Mouse (Mus musculus) liver, embryonic 16.5 days (tissue): ENCODE results near the gene Hspbap1. TPM values are rescaled to one million over a fixed set of nuclear protein-coding genes. Genes with fewer than 3 reads are reported as not detected.

Experiments
- ATAC-seq: fragments of 200-750 bp; cut with Nextera tagmentation; 2 replicates; pipeline ENCODE4 v1.8.0; 2017; ENCODE audit warnings: low read depth, mild to moderate bottlenecking, moderate number of reproducible peaks, moderate library complexity
- H3K27ac ChIP-seq: fragments of 300-500 bp; sonication (generic); 2 replicates; pipeline ENCODE4 v1.5.1; 2014; ENCODE audit warnings: mild to moderate bottlenecking, low read length
- H3K27me3 ChIP-seq: fragments of 300-500 bp; sonication (generic); 2 replicates; pipeline ENCODE4 v1.6.1; 2014; ENCODE audit warnings: low read depth, low read length, mixed read lengths; ENCODE audit not compliant: control insufficient read depth, insufficient read depth
- H3K36me3 ChIP-seq: fragments of 300-500 bp; sonication (generic); 2 replicates; pipeline ENCODE4 v1.6.1; 2014; ENCODE audit warnings: mild to moderate bottlenecking; ENCODE audit not compliant: control insufficient read depth, insufficient read depth
- H3K4me1 ChIP-seq: fragments of 300-500 bp; sonication (generic); 2 replicates; pipeline ENCODE4 v1.6.1; 2014; ENCODE audit warnings: low read depth, low read length, mixed read lengths; ENCODE audit not compliant: control insufficient read depth
- H3K4me2 ChIP-seq: fragments of 300-500 bp; sonication (generic); 2 replicates; pipeline ENCODE4 v1.6.1; 2014; ENCODE audit warnings: low read depth, low read length, mixed read lengths
- H3K4me3 ChIP-seq: fragments of 300-500 bp; sonication (generic); 2 replicates; pipeline ENCODE4 v1.5.1; 2014; ENCODE audit warnings: low read depth, mild to moderate bottlenecking, low read length
- H3K9ac ChIP-seq: fragments of 300-500 bp; sonication (generic); 2 replicates; pipeline ENCODE4 v1.6.1; 2014; ENCODE audit warnings: low read depth, low read length
- H3K9me3 ChIP-seq: fragments of 300-500 bp; sonication (generic); replicated peaks from 2 replicates; pipeline ENCODE4 v1.6.1; 2016; ENCODE audit warnings: low read length; ENCODE audit not compliant: control insufficient read depth
- WGBS: fragments of 180-500 bp; shearing (Covaris S2); extraction: QIAGEN DNeasy Blood & Tissue Kit; methylation state at CpG from one replicate; pipeline ENCODE4 v1.1.7; 2014; ENCODE audit not compliant: insufficient replicate concordance; 5-methylcytosine and 5-hydroxymethylcytosine counted together
- polyA plus RNA-seq: library from polyadenylated mRNA; unstranded; fragments of >200 nt; fragmentation: Nextera tagmentation; extraction: Ambion mirVana; gene quantifications from 2 replicates; pipeline ENCODE4 v1.2.1, GENCODE M21; 2015

Hspbap1 gene
- polyA plus RNA-seq, 1 experiment from 2014 or later: 17.2 TPM

- WGBS: 49% methylated on average over 6 of the region's 6 CpGs
- no peak overlapping the region for H3K4me3 ChIP-seq
- H3K4me1 ChIP-seq: peaks cover 26% of the 10 kb centered on the region
- no peaks in the 10 kb centered on the region for H3K27me3 ChIP-seq
- peak overlapping the region; percentile 18 for H3K4me2 ChIP-seq
- H3K36me3 ChIP-seq: no peaks in the 10 kb centered on the region
- H3K9me3 ChIP-seq: no peaks in the 10 kb centered on the region
- peak overlapping the region; percentile 11; the same call in 1 of the 2 replicates for H3K27ac ChIP-seq
- ATAC-seq: peak; percentile 74; the same call in 1 of the 2 replicates
- no peak overlapping the region for H3K9ac ChIP-seq
Observed at GRCm38 (mm10) chr16:35755502-35756334, 14.5 kb upstream of the Hspbap1 start.

DNA sequence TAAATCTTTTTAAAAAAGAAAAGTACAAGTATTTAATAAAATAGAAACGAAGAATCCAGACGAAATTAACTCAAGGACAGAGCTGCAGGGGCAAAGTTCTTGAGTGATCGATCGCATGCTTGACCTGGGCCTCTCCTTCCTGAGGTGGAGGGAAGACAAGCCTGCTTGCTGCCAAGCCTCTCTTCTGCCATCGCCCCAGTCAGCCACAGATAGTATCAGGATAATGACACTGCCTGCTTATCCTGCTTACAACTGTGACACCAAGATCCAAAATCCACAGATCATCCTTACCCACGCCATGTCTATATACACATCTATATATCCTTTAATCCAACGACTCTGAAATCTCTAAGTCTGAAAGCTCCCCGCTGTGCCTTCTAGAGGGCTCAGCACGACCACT lies 13.5 kb upstream of the Hspbap1 start:
- 0 out of 2 replicates have a peak, but pooled peaks have one; percentile 43 for ATAC-seq
- WGBS: 59% methylated on average over 9 of the region's 9 CpGs
- Histone ChIP-seq H3K27me3 (no peaks in the 10 kb centered on the region), H3K9ac (no peak overlapping the region), H3K4me1 (peaks cover 26% of the 10 kb centered on the region), H3K4me3 (no peak overlapping the region), H3K27ac (peak overlapping the region; percentile 41; the same call in 1 of the 2 replicates), H3K4me2 (no peak overlapping the region), H3K9me3 (no peaks in the 10 kb centered on the region), H3K36me3 (no peaks in the 10 kb centered on the region)

DNA sequence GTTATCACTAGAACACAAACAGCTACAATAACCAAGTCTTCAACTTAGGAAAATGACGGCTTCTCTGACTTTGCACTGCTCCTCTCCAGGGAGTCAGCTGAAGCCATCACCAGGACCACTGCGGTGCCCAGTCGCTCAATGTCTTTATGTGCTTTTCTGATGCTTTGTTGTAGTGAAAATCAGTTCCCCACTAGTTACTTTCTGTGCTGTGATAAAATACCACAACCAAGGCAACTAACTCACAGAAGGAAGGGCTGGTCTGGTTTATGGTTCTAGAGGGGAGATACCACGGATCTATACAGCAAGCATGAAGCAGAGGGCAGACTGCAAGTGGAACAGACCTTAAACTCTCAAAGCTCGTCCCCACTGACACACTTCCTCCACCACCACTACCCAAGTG lies 10.8 kb upstream of the Hspbap1 start:
- WGBS: 54% methylated on average over 5 of the region's 5 CpGs
- H3K4me3 ChIP-seq: no peak overlapping the region
- no peak overlapping the region for H3K9ac ChIP-seq
- H3K4me2 ChIP-seq: no peak overlapping the region
- H3K9me3 ChIP-seq: no peaks in the 10 kb centered on the region
- no peak overlapping the region for H3K27ac ChIP-seq
- no peaks in the 10 kb centered on the region for H3K36me3 ChIP-seq
- no peak for ATAC-seq
- peaks cover 46% of the 10 kb centered on the region for H3K4me1 ChIP-seq
- no peaks in the 10 kb centered on the region for H3K27me3 ChIP-seq

DNA sequence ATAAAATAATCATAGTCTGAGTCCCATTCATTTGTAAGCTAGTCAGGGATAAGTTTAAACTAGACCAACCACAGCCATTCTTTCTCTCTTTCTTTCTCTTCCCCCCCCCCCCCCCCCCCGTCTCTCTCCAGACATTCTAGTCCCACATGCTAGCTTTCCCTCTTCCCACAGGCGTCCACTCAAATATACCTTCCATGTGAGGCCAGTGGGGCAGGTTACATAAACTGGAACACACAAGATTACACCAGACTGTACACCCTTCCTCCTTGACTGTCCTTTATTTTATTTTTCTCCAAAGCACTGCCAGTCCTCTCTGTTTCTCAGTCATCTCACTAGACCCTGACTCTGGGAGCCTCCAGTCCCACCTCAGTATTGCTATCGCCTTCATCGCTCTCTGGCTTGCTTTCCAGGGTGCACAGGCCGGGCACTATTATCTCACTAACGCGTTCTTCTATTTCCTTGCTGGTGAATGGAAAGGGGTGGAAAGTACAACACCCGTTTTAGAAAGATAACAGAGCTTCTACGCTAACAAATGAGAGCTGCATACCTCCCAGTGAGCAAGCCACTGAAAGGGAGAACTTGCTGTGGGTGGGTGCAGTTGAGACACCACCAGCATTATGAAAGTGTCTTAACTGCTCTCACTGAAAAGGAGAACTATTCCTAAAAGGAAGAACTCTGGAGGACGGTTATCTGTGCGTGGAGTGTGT lies 6.4 kb upstream of the Hspbap1 start:
- ATAC-seq: peak; percentile 91
- Histone ChIP-seq H3K4me3 (peak overlapping the region; percentile 44), H3K27ac (peak overlapping the region; percentile 95), H3K9me3 (no peaks in the 10 kb centered on the region), H3K27me3 (no peaks in the 10 kb centered on the region), H3K4me1 (peaks cover 62% of the 10 kb centered on the region), H3K36me3 (no peaks in the 10 kb centered on the region), H3K9ac (peak overlapping the region; percentile 54), H3K4me2 (peak overlapping the region; percentile 69)
- 13% methylated on average over 11 of the region's 11 CpGs for WGBS

DNA sequence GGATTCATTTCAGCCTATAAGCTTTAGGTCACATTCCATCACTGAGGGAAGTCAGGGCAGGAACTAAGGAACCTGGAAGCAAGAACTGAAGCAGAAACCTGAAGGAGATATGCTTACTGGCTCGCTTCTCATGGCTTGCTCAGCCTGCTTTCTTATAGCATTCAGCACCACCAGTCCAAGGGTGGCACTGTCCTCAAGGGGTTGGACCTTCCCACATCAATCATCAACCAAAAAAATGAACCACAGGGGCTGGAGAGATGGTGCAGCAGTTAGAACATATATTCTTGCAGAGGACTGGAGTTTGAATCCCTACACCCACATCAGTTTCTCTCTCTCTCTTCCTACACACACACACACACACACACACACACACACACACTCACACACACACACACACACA lies 5.2 kb upstream of the Hspbap1 start:
- H3K4me2 ChIP-seq: peak overlapping the region; percentile 24; the same call in 1 of the 2 replicates
- no peak for ATAC-seq
- 38% methylated on average over 1 of the region's 1 CpGs for WGBS
- no peaks in the 10 kb centered on the region for H3K36me3 ChIP-seq
- H3K27me3 ChIP-seq: no peaks in the 10 kb centered on the region
- H3K27ac ChIP-seq: peak overlapping the region; percentile 75
- no peak overlapping the region for H3K4me3 ChIP-seq
- H3K9ac ChIP-seq: peak overlapping the region; percentile 36
- peaks cover 59% of the 10 kb centered on the region for H3K4me1 ChIP-seq
- H3K9me3 ChIP-seq: no peaks in the 10 kb centered on the region

DNA sequence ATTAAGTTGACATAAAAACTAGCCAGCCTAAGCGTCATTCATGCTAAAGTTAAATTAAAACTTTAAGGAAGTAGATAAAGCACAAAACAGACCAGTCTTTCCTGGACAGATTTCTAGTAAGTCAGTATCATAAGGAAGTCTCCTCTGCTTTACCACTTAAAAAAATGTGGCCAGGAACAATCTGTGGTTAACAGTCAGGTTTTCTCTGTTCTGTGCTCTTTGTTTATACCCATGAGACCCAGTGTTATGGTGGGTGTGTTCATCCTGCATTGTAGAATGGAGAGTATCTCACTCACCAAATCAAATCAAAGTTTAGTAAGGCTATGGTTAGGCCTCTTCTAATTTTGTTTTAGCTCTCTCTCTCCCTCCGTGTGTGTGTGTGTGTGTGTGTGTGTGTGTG lies 4.7 kb upstream of the Hspbap1 start:
- H3K4me1 ChIP-seq: peaks cover 57% of the 10 kb centered on the region
- no peak overlapping the region for H3K4me3 ChIP-seq
- H3K9me3 ChIP-seq: no peaks in the 10 kb centered on the region
- H3K4me2 ChIP-seq: no peak overlapping the region
- H3K36me3 ChIP-seq: no peaks in the 10 kb centered on the region
- 29% methylated on average over 2 of the region's 2 CpGs for WGBS
- no peaks in the 10 kb centered on the region for H3K27me3 ChIP-seq
- H3K9ac ChIP-seq: no peak overlapping the region
- ATAC-seq: no peak
- H3K27ac ChIP-seq: peak overlapping the region; percentile 52

DNA sequence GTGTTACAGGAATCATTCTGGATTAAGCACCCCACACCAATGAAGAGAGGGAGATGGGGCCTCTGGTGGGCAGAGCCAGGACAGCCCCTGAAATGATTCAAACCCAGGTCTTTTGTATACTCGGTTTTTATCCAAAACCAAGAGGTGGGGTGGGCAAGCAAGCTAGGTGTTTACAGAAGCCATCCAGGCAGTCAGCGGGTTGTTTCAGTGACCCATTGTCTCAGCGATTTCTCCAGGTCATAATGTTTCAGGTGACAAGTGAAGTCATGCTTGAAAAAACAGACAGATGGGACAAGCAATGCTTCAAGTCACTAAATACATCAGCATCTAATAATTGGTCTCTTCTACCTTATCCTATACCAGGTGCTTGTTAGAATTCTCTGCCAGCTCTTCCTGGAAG lies 3.8 kb upstream of the Hspbap1 start:
- no peak overlapping the region for H3K4me3 ChIP-seq
- H3K9ac ChIP-seq: no peak overlapping the region
- no peaks in the 10 kb centered on the region for H3K36me3 ChIP-seq
- no peaks in the 10 kb centered on the region for H3K9me3 ChIP-seq
- H3K4me1 ChIP-seq: peaks cover 61% of the 10 kb centered on the region
- ATAC-seq: no peak
- no peak overlapping the region for H3K27ac ChIP-seq
- WGBS: 75% methylated on average over 3 of the region's 3 CpGs
- H3K4me2 ChIP-seq: no peak overlapping the region
- no peaks in the 10 kb centered on the region for H3K27me3 ChIP-seq

DNA sequence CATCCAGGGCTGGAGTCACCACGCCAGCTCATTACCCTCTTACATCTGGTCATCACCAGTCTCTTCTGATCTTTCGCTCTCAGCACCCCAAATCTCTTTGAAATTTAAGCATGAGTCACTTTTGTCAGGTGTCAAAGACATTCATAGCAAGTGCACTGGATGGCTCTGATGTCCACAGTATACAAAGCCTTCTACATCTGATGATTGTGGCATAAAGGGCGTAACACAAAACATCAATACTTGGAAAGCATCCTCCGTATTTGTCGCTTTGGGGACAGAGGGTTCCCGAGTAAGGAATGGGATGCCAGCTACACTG lies 1.7 kb upstream of the Hspbap1 start:
- H3K36me3 ChIP-seq: no peaks in the 10 kb centered on the region
- H3K9me3 ChIP-seq: no peaks in the 10 kb centered on the region
- H3K27ac ChIP-seq: peak overlapping the region; percentile 92
- WGBS: 29% methylated on average over 6 of the region's 6 CpGs
- peak overlapping the region; percentile 83 for H3K4me3 ChIP-seq
- H3K4me1 ChIP-seq: peaks cover 60% of the 10 kb centered on the region
- no peaks in the 10 kb centered on the region for H3K27me3 ChIP-seq
- H3K9ac ChIP-seq: peak overlapping the region; percentile 96
- peak overlapping the region; percentile 95 for H3K4me2 ChIP-seq
- no peak for ATAC-seq
